Mouse (Mus musculus) lung, postnatal 25 days (tissue): Measurements from ENCODE around the gene Atp23.
"Not testable (repeated sequence)": the region's sequence is repeated elsewhere in the genome, so short reads cannot be mapped to it uniquely, and the experiment has no call there.

ENCODE experiments used
- DNase-seq: peaks from one replicate; pipeline ENCODE4 v3.0.0; 2022; ENCODE audit warnings: low spot score

Gene Atp23

DNA sequence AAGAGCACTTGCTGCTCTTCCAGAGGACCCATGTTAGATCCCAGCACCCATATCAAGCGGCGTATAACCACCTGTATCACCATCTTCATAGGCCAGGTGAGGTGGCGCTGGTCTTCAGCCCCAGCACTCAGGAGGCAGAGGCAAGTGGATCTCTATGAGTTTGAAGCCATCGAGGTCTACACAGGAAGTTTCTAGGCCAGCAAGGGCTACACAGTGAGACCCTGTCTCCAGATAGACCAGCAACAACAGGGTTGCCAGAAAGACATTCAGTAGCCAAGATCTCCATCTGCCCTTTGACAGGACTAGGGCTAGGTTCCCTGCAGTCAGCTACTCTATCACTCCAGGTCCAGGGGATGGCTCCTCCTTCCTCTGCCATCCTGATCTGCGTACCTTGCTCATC is 5.7 kb upstream of the Atp23 start:
- DNase-seq, result no peak

GRCm38 (mm10) chr10:126905650-126906075 is 4.5 kb upstream of the Atp23 start:
- DNase-seq, result peak; percentile 95

DNA sequence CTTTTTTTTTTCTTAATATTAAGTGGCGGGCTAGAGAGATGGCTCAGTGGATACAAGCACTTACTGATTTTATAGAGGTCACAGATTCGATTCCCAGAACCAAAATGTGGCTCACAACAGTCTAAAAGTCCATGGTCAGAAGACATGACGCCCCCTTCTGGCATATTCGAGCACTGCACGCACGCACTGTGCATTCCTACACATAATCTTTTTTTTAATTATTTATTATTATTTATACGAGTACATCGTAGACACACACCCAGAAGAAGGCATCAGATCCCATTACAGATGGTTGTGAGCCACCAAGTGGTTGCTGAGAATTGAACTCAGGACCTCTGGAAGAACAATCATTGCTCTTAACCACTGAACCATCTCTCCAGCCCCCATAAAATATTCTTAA is 3.9 kb upstream of the Atp23 start:
- DNase-seq, result no peak

- DNase-seq, result no peak
Observed at GRCm38 (mm10) chr10:126904221-126904620, 3.1 kb upstream of the Atp23 start.

DNA sequence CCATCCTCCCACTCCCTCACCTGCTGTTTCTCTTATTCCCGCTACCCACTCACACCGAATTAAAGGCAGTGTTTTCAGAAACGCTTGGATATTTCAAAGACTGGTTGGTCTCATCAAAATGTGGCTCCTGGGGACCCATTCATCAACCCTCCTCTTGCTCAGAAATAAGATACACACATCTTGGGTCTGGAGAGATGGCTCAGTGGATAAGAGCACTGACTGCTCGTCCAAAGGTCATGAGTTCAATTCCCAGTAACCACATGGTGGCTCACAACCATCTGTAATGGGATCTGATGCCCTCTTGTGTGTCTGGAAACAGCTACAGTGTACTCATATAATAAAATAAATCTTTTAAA is 311 bp upstream of the Atp23 start:
- no peak for DNase-seq

DNA sequence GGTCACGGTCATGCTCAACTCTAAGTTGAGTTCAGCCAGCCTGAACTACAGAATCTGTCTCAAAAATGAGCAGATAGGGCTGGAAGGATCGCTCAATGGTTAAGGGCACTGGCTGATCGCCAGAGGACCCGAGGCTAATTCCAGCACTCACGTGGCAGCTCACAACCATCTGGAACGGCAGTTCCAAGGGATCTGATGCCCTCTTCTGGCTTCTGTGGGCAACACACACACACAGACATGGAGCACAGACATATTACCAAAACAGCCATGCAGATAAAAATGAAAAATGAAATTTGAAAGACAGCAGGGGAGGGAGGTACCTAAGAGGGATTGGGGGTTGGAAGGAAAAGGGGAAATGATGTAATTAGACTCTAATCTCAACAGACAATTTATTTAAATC is 5.3 kb downstream of the Atp23 start:
- DNase-seq, result no peak

GRCm38 (mm10) chr10:126894061-126894460 is 7.1 kb downstream of the Atp23 start:
- no peak for DNase-seq

- DNase-seq, result no peak
Observed at GRCm38 (mm10) chr10:126893145-126893544, 8.0 kb downstream of the Atp23 start.

DNA sequence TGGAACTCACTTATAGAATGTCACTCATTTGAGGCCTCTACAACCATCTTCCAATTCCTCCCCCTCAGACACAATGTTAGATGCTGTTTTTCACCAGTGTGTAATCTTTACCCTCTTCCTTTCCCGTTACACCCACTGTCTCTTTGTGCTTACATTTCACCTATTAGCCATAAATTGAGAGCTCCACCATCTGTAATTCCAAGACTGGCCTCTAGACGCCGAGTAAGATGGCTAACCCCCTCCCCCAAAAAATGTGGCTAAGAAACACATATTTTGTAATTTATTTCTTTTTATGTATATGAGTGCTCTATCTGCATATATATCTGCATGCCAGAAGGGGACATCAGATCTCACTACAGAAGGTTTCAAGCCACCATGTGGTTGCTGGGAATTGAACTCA is 27.4 kb downstream of the Atp23 start:
- no peak for DNase-seq

GRCm38 (mm10) chr10:126872256-126872655 is 28.9 kb downstream of the Atp23 start:
- DNase-seq, result peak; percentile 28

DNA sequence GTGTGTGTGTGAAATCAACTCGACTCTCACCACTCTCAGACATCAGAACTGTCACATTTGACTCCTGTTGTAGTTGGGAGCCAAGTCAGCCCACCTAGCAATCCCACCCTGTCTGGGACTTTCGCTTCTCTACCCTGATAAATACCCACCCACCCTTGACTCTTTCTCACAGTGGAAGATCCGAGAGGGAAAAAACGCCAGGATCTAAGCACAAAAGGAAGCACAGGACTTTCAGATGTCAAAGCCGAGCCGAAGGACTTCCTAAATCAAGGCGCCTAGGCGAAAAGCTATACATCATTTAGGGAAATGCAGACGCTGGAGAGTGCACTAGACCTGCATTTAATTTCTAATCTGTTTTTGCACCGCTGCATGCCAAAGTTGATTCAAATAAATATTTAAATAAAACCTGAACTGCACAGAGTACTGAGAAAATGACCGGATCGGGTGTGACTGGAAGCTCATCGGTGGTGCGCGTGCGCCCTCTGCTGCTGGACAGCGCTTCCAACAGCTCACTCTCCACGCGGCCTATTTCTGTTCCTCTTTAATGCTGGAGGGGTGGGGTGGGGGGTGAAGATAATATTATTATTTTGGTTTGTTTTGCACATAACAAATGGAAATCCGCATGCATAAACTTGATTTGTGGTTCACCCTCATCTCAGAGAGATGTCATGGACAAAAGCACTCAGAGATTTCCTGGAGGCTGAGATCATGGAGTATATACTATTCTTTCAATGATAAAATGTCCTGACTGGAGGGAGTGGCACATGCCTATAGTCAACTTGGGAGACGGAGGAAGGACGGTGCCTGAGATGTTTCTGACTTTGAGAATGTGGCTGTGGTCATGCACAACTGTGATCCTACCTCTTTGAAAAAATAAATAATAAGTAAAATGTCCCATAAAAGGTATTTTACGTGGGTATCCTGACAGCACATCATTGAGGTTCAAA is 31.5 kb downstream of the Atp23 start:
- DNase-seq, result peak; percentile 59

DNA sequence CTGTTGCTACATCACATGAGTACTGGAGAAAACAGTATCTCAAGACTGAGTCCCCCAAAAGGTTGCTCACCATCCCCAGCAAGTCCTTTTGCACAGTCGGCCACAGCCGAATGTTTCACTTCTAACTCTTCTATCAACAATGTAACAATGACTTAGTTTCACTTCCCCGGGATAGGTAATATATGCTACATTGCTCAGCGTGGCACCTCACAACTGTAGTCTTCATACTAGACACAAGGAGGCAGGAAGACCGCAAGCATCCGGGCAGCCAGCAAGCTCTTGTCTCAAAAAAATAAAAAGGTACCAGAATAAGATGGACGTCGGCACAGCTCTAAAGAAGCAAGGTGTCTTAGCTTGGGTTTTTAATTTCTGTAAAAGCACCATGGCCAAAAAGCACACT is 35.9 kb downstream of the Atp23 start:
- no peak for DNase-seq

DNA sequence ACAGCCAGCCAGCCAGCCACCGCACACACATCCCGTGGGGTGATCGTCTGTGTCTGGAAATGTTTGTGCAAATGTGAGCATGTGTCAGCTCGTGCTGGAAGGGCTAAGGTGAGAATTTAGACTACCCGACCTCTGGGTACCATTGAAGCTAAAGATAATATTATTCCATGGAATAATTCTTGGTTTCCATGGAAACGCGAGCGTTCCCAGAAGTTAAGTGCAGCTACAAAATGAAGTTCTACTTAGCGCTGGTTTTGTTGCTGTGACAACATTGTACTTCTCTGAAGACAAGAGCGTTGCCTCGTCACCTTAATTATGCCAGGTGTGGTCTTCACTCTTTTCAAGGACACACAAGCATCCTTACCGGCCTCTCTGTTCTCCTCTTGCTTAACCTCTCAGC is 39.0 kb downstream of the Atp23 start:
- no peak for DNase-seq

GRCm38 (mm10) chr10:126853286-126853685 is 47.9 kb downstream of the Atp23 start:
- DNase-seq, result no peak

DNA sequence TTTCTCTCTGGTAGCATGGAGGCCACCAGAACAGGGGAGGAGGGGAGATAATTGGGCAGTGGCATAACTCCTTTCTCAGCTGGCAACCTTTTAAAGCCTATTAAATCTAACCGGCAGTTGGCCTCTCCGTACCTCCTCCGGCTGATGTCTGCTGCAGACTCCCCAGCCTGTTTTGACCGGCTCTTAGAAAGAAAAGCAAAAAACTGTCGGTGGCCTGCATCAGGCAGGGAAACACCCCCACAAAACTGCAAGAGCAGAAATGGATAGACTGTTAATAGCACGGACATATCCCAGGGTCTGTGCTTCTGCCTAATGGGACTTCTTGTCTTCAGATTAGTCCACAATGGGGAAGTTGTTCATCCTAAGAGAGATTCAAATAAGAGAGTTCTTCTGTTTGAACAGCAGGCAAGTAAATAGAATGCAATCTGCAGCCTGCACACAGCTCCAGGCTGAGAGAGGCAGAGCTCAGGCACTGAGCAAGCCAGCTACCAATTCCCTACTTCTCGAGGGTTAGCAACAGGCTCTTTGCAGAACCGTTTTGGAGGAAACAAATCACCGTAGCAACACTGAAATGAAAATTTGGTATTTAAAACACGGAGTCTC is 55.7 kb downstream of the Atp23 start:
- no peak for DNase-seq

DNA sequence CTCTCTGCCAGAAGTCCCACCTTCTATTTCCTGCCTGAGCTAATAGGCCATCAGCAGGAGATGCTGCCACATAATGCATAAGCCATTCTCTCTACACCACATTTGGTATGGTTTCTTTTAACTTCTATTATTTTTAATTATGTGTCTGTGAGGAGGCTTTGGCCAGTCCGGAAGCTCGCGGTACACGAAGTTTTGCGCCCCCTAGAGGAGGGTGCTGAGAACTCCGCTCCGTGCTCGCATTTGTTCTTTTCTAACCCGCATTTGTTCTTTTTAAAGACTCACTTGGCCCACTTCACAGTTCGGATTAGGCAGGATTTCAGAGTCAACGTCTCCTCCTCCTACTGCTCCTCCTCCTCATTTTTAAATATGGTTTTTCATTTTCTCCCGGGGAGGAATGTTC is 56.5 kb downstream of the Atp23 start:
- DNase-seq, result peak; percentile 1

- no peak for DNase-seq
Observed at GRCm38 (mm10) chr10:126840266-126840665, 60.9 kb downstream of the Atp23 start.

- no peak for DNase-seq
Observed at GRCm38 (mm10) chr10:126833006-126833405, 68.1 kb downstream of the Atp23 start.

- DNase-seq, result no peak
Observed at GRCm38 (mm10) chr10:126831329-126831728, 69.8 kb downstream of the Atp23 start.

DNA sequence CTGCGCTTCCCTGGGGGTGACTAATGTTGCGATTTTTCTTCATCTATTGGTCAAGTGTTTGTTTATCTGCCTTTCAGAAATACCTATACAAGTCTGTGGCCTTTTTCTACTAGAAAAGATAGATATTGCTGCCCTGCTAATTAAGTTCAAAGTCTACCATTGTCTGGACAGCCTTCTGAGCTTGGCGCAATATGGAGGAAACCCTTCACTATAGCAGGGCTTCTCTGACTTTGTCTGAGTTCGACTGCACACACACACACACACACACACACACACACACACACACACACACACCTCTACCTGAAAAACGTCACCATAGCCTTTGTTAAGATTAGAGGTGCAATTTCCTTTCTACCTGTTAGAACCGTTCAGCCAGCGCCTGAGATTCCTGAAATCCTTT is 72.5 kb downstream of the Atp23 start:
- DNase-seq, result no peak

- DNase-seq, result no peak
Observed at GRCm38 (mm10) chr10:126827941-126828593, 73.1 kb downstream of the Atp23 start.

- no peak for DNase-seq
Observed at GRCm38 (mm10) chr10:126826982-126827381, 74.2 kb downstream of the Atp23 start.

- not testable (repeated sequence) for DNase-seq
Observed at GRCm38 (mm10) chr10:126826216-126826615, 74.9 kb downstream of the Atp23 start.
